ENCODE assay signal across 13 mouse cellular contexts in the genomic region with DNA sequence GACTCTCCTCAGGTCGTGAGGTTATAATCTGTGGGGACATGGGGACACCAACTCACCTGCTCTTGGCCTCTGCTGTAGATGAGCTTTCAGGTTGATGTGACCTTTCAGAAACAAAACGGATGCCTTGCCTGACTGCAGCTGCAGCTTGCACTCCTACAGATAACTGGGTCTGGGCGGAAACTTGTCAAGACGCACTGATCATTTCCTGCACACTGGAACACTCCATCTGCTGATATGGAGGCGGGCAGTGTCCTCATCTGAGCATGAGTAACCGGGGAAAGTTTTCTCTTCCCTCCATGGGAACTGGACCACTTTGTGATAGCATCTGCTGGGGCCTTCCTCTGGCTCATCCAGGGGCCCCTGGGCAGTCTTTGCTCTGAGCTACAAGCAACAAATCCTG.
DNase-seq lines count a peak whose midpoint lies in the region; ATAC-seq and TF ChIP-seq lines count a peak whose summit lies in the region.
"Had no signal": no experiment of that assay in that cellular context is flagged by ENCODE, and none has a peak within 500 bp of the region (broad histone marks: within the 10 kb centered on the region; RNA-seq: fewer than 3 reads in every experiment).

No protein-coding gene starts in this region.

- no peak overlapping the region for H3ac ChIP-seq in myocyte (ENCODE audit: control insufficient read depth, insufficient read length)

- H3K4me2 ChIP-seq in myocyte (ENCODE audit: low read depth), result no peak overlapping the region
- H3K4me2 ChIP-seq: forebrain, embryonic 12.5 days; limb, embryonic 13.5 days; lung, embryonic 14.5 days had no signal

- H3K36me3 ChIP-seq in myocyte (ENCODE audit: control insufficient read depth, insufficient read depth), result no peaks in the 10 kb centered on the region

- peak; percentile 80 for ATAC-seq in activated CD4-positive, CD25-positive, alpha-beta regulatory T cell, adult 4 months
- no peak for ATAC-seq in monocyte, adult 5-6 weeks (replicated peaks; ENCODE audit: insufficient number of reproducible peaks, low FRiP score, low TSS enrichment, poor library complexity, severe bottlenecking)

- H3K4me3 ChIP-seq in myocyte, result no peak overlapping the region
- H3K4me3 ChIP-seq: forebrain, embryonic 12.5 days; limb, embryonic 13.5 days had no signal

- DNase-seq in left cerebral cortex, adult 11 months (ENCODE audit: low spot score), result peak; percentile 64
- no peak for DNase-seq in left cerebral cortex, postnatal 4 days
- DNase-seq in layer of hippocampus, adult 8-10 months (ENCODE audit: low spot score in 2 of 2), result peak; percentile 78
- no peak for DNase-seq in adrenal gland, adult 8-10 months
- no peak for DNase-seq in lung, postnatal 4 days
- DNase-seq: cerebellum, postnatal 10 days; heart, postnatal 4 days; lung, embryonic 14.5 days had no signal

- intact Hi-C loops in left cerebral cortex, postnatal 4 days (cut with DNase I), result no loop called here

- no peaks in the 10 kb centered on the region for H3K79me2 ChIP-seq in myocyte (ENCODE audit: control insufficient read depth, insufficient read depth)

- H3K27me3 ChIP-seq in myocyte (ENCODE audit: control insufficient read depth, insufficient read depth, insufficient read length), result no peaks in the 10 kb centered on the region
- H3K27me3 ChIP-seq: forebrain, embryonic 12.5 days; limb, embryonic 13.5 days had no signal

- TF ChIP-seq POLR2A in myocyte (IDR thresholded peaks at IDR 0.05; ENCODE audit: insufficient read length, low read depth), result no peak

TF ChIP-seq in myocyte, 11 proteins besides CTCF, POLR2A, EP300 and RAD21:
- peak; percentile 11 for TF ChIP-seq POLR2AphosphoS2 (IDR thresholded peaks at IDR 0.05; ENCODE audit: insufficient read length, low read depth)
- TF ChIP-seq REST (IDR thresholded peaks at IDR 0.05; ENCODE audit: insufficient read depth, insufficient read length), result no peak

Comparison
In these comparisons a context has a peak if more than half of its experiments do, and no peak if none do; other contexts are left out.
1. DNase-seq: peak in left cerebral cortex, adult 11 months (single experiment) and layer of hippocampus, adult 8-10 months (2 of 2); none in left cerebral cortex, postnatal 4 days (single experiment), adrenal gland, adult 8-10 months (single experiment) and lung, postnatal 4 days (0 of 2).